Mouse (Mus musculus) limb, embryonic 12.5 days (tissue): ENCODE data around the gene Hsd3b7. TPM values are rescaled to one million over a fixed set of nuclear protein-coding genes. Genes with fewer than 3 reads are reported as not detected.
"Not testable (repeated sequence)": the region's sequence is repeated elsewhere in the genome, so short reads cannot be mapped to it uniquely, and the experiment has no call there.

Source experiments
- ATAC-seq: fragments of 200-750 bp; cut with Nextera tagmentation; 2 replicates; pipeline ENCODE4 v1.8.0; 2017; ENCODE audit warnings: low read depth, moderate TSS enrichment; ENCODE audit not compliant: insufficient number of reproducible peaks, insufficient read depth, low FRiP score, low TSS enrichment
- H3K27ac ChIP-seq: fragments of 300-500 bp; sonication (generic); 2 replicates; pipeline ENCODE4 v1.5.1; 2016; ENCODE audit warnings: mild to moderate bottlenecking, moderate library complexity
- H3K27me3 ChIP-seq: fragments of 300-500 bp; sonication (generic); 2 replicates; pipeline ENCODE4 v1.6.1; 2016; ENCODE audit warnings: mild to moderate bottlenecking, moderate library complexity
- H3K36me3 ChIP-seq: fragments of 300-500 bp; sonication (generic); 2 replicates; pipeline ENCODE4 v1.6.1; 2016; ENCODE audit warnings: mild to moderate bottlenecking, moderate library complexity
- H3K4me1 ChIP-seq: fragments of 300-500 bp; sonication (generic); replicated peaks from 2 replicates; pipeline ENCODE4 v1.6.1; 2016
- H3K4me2 ChIP-seq: fragments of 300-500 bp; sonication (generic); 2 replicates; pipeline ENCODE4 v1.6.1; 2016; ENCODE audit warnings: mild to moderate bottlenecking, moderate library complexity
- H3K4me3 ChIP-seq: fragments of 300-500 bp; sonication (generic); replicated peaks from 2 replicates; pipeline ENCODE4 v1.5.1; 2016; ENCODE audit warnings: mild to moderate bottlenecking
- H3K9ac ChIP-seq: fragments of 300-500 bp; sonication (generic); replicated peaks from 2 replicates; pipeline ENCODE4 v1.6.1; 2016; ENCODE audit warnings: mild to moderate bottlenecking, moderate library complexity
- H3K9me3 ChIP-seq: fragments of 300-500 bp; sonication (generic); 2 replicates; pipeline ENCODE4 v1.6.1; 2016; ENCODE audit warnings: mild to moderate bottlenecking, moderate library complexity
- WGBS: fragments of 180-500 bp; shearing (Covaris S2); methylation state at CpG from one replicate; pipeline ENCODE4 v1.1.7; 2016; 5-methylcytosine and 5-hydroxymethylcytosine counted together
- polyA plus RNA-seq: library from polyadenylated mRNA; unstranded; fragments of >200 nt; fragmentation: Nextera tagmentation; extraction: Ambion mirVana; gene quantifications from 2 replicates; pipeline ENCODE4 v1.2.1, GENCODE M21; 2016

Hsd3b7 gene
- polyA plus RNA-seq, 1 experiment from 2014 or later = 9.5 TPM

- 90% methylated on average over 5 of the region's 5 CpGs for WGBS
- Histone ChIP-seq H3K4me1 (peaks cover 11% of the 10 kb centered on the region), H3K36me3 (peaks cover 34% of the 10 kb centered on the region), H3K9ac (no peak overlapping the region), H3K9me3 (no peaks in the 10 kb centered on the region), H3K4me3 (no peak overlapping the region), H3K4me2 (no peak overlapping the region), H3K27me3 (no peaks in the 10 kb centered on the region), H3K27ac (no peak overlapping the region)
- ATAC-seq = no peak
Measured at GRCm38 (mm10) chr7:127817776-127818175, 17.4 kb downstream of the Hsd3b7 start.

- no peaks in the 10 kb centered on the region for H3K27me3 ChIP-seq
- ATAC-seq = no peak
- 64% methylated on average over 13 of the region's 13 CpGs for WGBS
- H3K4me3 ChIP-seq = no peak overlapping the region
- H3K9me3 ChIP-seq = no peaks in the 10 kb centered on the region
- H3K27ac ChIP-seq = no peak overlapping the region
- H3K4me1 ChIP-seq = peaks cover 31% of the 10 kb centered on the region
- H3K36me3 ChIP-seq = peaks cover 7% of the 10 kb centered on the region
- no peak overlapping the region; the same call in 1 of the 2 replicates for H3K9ac ChIP-seq
- H3K4me2 ChIP-seq = no peak overlapping the region
Measured at GRCm38 (mm10) chr7:127820836-127821509, 20.6 kb downstream of the Hsd3b7 start.

- H3K9me3 ChIP-seq = no peaks in the 10 kb centered on the region
- H3K36me3 ChIP-seq = peaks cover 6% of the 10 kb centered on the region
- H3K4me1 ChIP-seq = peaks cover 31% of the 10 kb centered on the region
- H3K27me3 ChIP-seq = no peaks in the 10 kb centered on the region
- no peak for ATAC-seq
- H3K4me3 ChIP-seq = no peak overlapping the region
- H3K27ac ChIP-seq = no peak overlapping the region
- H3K9ac ChIP-seq = no peak overlapping the region
- 79% methylated on average over 3 of the region's 3 CpGs for WGBS
- peak overlapping the region; percentile 78; the same call in 1 of the 2 replicates for H3K4me2 ChIP-seq
Measured at GRCm38 (mm10) chr7:127822494-127822893, 22.1 kb downstream of the Hsd3b7 start.

GRCm38 (mm10) chr7:127823236-127824171 is 23.1 kb downstream of the Hsd3b7 start:
- Histone ChIP-seq H3K36me3 (no peaks in the 10 kb centered on the region), H3K27ac (peak overlapping the region; percentile 82), H3K4me3 (peak overlapping the region; percentile 73), H3K4me1 (peaks cover 31% of the 10 kb centered on the region), H3K4me2 (peak overlapping the region; percentile 78), H3K9me3 (no peaks in the 10 kb centered on the region), H3K9ac (peak overlapping the region; percentile 87), H3K27me3 (no peaks in the 10 kb centered on the region)
- ATAC-seq = no peak; the same call in 1 of the 2 replicates
- WGBS = 68% methylated on average over 11 of the region's 11 CpGs

- Histone ChIP-seq H3K4me2 (peak within 1 kb of the TSS; percentile 78), H3K9me3 (no peaks in the 10 kb centered on the region), H3K9ac (peak within 1 kb of the TSS; percentile 87), H3K36me3 (no peaks in the 10 kb centered on the region), H3K4me3 (peak within 1 kb of the TSS; percentile 73), H3K27ac (peak within 1 kb of the TSS; percentile 82), H3K27me3 (no peaks in the 10 kb centered on the region), H3K4me1 (peaks cover 31% of the 10 kb centered on the region)
- peak; percentile 69 for ATAC-seq
- 5% methylated on average over 34 of the region's 38 CpGs for WGBS
Measured at GRCm38 (mm10) chr7:127824176-127824871, 23.9 kb downstream of the Hsd3b7 start, which contains the start of the genes Stx4a and Stx1b. Gene Stx4a (plus strand): TSS chr7:127824294. Gene Stx1b (minus strand): TSS chr7:127824549.

GRCm38 (mm10) chr7:127835550-127835949 is 35.1 kb downstream of the Hsd3b7 start:
- Histone ChIP-seq H3K9ac (no peak overlapping the region), H3K9me3 (no peaks in the 10 kb centered on the region), H3K27me3 (no peaks in the 10 kb centered on the region), H3K27ac (no peak overlapping the region), H3K4me1 (no peaks in the 10 kb centered on the region), H3K4me3 (no peak overlapping the region), H3K4me2 (no peak overlapping the region), H3K36me3 (no peaks in the 10 kb centered on the region)
- no peak for ATAC-seq
- 80% methylated on average over 2 of the region's 2 CpGs for WGBS

GRCm38 (mm10) chr7:127837473-127837872 is 37.1 kb downstream of the Hsd3b7 start:
- no peak overlapping the region for H3K4me3 ChIP-seq
- H3K27ac ChIP-seq = no peak overlapping the region
- H3K9ac ChIP-seq = no peak overlapping the region
- no peak for ATAC-seq
- H3K27me3 ChIP-seq = no peaks in the 10 kb centered on the region
- no peaks in the 10 kb centered on the region for H3K36me3 ChIP-seq
- WGBS = 87% methylated on average over 5 of the region's 5 CpGs
- H3K4me2 ChIP-seq = no peak overlapping the region
- no peaks in the 10 kb centered on the region for H3K9me3 ChIP-seq
- peaks cover 5% of the 10 kb centered on the region for H3K4me1 ChIP-seq

- H3K27ac ChIP-seq, H3K27me3 ChIP-seq, H3K4me3 ChIP-seq, H3K4me2 ChIP-seq, H3K4me1 ChIP-seq, H3K9ac ChIP-seq, H3K36me3 ChIP-seq, H3K9me3 ChIP-seq, ATAC-seq: not testable (repeated sequence)
- WGBS = 79% methylated on average over 4 of the region's 4 CpGs
Measured at GRCm38 (mm10) chr7:127837878-127838277, 37.5 kb downstream of the Hsd3b7 start.

GRCm38 (mm10) chr7:127840031-127840430 is 39.6 kb downstream of the Hsd3b7 start:
- not testable (repeated sequence) for H3K4me3 ChIP-seq, H3K27me3 ChIP-seq, H3K9ac ChIP-seq, ATAC-seq, H3K9me3 ChIP-seq, H3K4me1 ChIP-seq, H3K27ac ChIP-seq, H3K4me2 ChIP-seq
- peaks cover 17% of the 10 kb centered on the region for H3K36me3 ChIP-seq
- WGBS = 87% methylated on average over 2 of the region's 2 CpGs

- Histone ChIP-seq H3K27me3 (no peaks in the 10 kb centered on the region), H3K9ac (peak overlapping the region; percentile 66), H3K27ac (peak overlapping the region; percentile 87), H3K4me3 (peak overlapping the region; percentile 74), H3K4me1 (peaks cover 8% of the 10 kb centered on the region), H3K9me3 (no peaks in the 10 kb centered on the region), H3K36me3 (peaks cover 20% of the 10 kb centered on the region), H3K4me2 (peak overlapping the region; percentile 94)
- peak; percentile 29 for ATAC-seq
- 5% methylated on average over 15 of the region's 15 CpGs for WGBS
Measured at GRCm38 (mm10) chr7:127840886-127841285, 40.5 kb downstream of the Hsd3b7 start.
